Mouse (Mus musculus): Measurements from ENCODE around the gene Cbr4. TPM values are rescaled to one million over a fixed set of nuclear protein-coding genes. Genes with fewer than 3 reads are reported as not detected.

Gene Cbr4
- total and polyA plus RNA-seq, 3 experiments = 37.0 to 59.1 (median 40.2) TPM

DNA sequence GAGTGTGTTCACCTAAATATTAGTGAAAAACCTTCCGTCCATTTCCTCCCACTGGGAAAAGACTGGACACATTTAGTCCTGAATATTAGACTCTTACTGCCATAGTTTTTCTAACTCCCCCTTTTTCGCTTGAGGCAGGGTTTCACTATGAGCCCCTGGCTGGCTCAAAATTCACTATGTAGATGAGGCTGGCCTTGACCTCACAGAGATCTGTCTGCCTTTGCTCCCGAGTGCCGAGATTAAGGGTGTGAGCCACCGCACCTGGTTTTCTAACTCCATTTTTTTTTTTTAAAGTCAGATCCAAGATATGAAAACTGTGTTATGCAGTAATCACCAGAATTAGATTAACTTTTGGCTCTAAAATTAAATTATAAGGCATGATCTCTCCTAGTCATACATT lies 45.3 kb downstream of the Cbr4 start:
- DNase-seq (ENCODE audit: extremely low read depth) = no peak
- TF ChIP-seq ZMIZ1 (IDR thresholded peaks at IDR 0.05; ENCODE audit: low read depth, low read length) (no peak), TCF12 (IDR thresholded peaks at IDR 0.05; ENCODE audit: low read depth, low read length) (no peak), JUND (conservative IDR thresholded peaks at IDR 0.05; ENCODE audit: low read depth, low read length) (no peak), GABPA (IDR thresholded peaks at IDR 0.05; ENCODE audit: insufficient replicate concordance, low read depth, low read length) (no peak), KAT2A (IDR thresholded peaks at IDR 0.05; ENCODE audit: insufficient replicate concordance, low read length) (no peak), POLR2A (IDR thresholded peaks at IDR 0.05; ENCODE audit: low read depth, low read length) (no peak), EP300 (IDR thresholded peaks at IDR 0.05; ENCODE audit: low read length) (no peak), NRF1 (IDR thresholded peaks at IDR 0.05; ENCODE audit: low read depth, low read length) (no peak), MAZ (IDR thresholded peaks at IDR 0.05; ENCODE audit: low read depth, low read length) (no peak), ELF1 (IDR thresholded peaks at IDR 0.05; ENCODE audit: low read depth, low read length) (no peak), IRF4 (IDR thresholded peaks at IDR 0.05; ENCODE audit: low read depth, low read length) (no peak), USF1 (IDR thresholded peaks at IDR 0.05; ENCODE audit: low read depth, low read length) (no peak), CHD2 (IDR thresholded peaks at IDR 0.05; ENCODE audit: low read length) (no peak), CHD1 (IDR thresholded peaks at IDR 0.05; ENCODE audit: low read depth, low read length) (no peak), MAFK (IDR thresholded peaks at IDR 0.05; ENCODE audit: insufficient replicate concordance, low read length) (no peak), ZC3H11A (IDR thresholded peaks at IDR 0.05; ENCODE audit: low read depth, low read length) (no peak), ZKSCAN1 (IDR thresholded peaks at IDR 0.05; ENCODE audit: borderline replicate concordance, low read depth, low read length) (no peak), ETS1 (conservative IDR thresholded peaks at IDR 0.05; ENCODE audit: low read depth, low read length) (no peak)
- H3K27me3 ChIP-seq (replicated peaks) = no peaks in the 10 kb centered on the region

DNA sequence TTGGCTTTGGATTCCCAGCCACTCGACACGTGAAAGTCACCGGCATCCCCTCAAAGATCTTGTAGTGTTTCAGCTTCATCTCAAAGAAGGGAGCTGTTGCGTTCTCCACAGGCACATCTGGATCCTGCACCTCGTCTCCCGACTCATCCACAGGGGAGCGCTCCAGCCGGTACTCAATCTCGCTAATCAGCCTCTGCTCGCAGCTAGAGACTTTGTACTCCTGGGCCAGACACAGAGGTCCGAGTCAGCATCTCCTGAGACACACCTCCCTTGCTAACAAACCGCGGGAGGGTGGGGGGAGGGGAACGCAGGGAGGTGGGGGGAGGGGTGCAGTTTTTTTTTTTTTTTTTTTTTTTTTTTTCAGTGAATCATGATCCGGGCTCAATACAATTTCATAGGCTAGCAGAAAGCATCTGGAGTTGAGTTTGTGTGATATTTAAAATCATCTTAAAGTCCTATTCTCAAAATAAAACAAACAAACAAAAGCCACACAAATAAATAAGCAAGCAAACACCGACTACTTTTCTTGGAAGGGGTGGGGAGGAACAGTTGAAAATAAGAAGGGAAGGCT lies 45.9 kb downstream of the Cbr4 start:
- H3K79me2 ChIP-seq (replicated peaks; ENCODE audit: control insufficient read depth, extremely low read depth, insufficient read depth, poor library complexity, severe bottlenecking) = no peaks in the 10 kb centered on the region
- H3K9me3 ChIP-seq (replicated peaks; ENCODE audit: low read length) = no peaks in the 10 kb centered on the region
- no peak overlapping the region for H3K27ac ChIP-seq (ENCODE audit: insufficient read depth, low read depth)
- no peak overlapping the region for H3K4me2 ChIP-seq (ENCODE audit: insufficient read depth, low read depth, poor library complexity, severe bottlenecking)
- no peak overlapping the region for H3K9ac ChIP-seq (ENCODE audit: insufficient read depth, low read depth)
- no peak for TF ChIP-seq E2F4 (IDR thresholded peaks at IDR 0.05; ENCODE audit: insufficient replicate concordance, low read depth, low read length)
- peak; percentile 56 for TF ChIP-seq ZNF384 (IDR thresholded peaks at IDR 0.05; ENCODE audit: low read depth, low read length)
- TF ChIP-seq CHD2 (IDR thresholded peaks at IDR 0.05; ENCODE audit: low read length) = peak; percentile 45; the same call in 1 of the 2 replicates
- H3K4me3 ChIP-seq (replicated peaks in 1 of 3; ENCODE audit: low read depth in 2 of 3, low read length in 2 of 3, poor library complexity in 1 of 3) = no peak overlapping the region
- peaks cover 3 to 39% of the 10 kb centered on the region in 2 experiments for H3K36me3 ChIP-seq (replicated peaks in 1 of 2; ENCODE audit: control insufficient read depth in 1 of 2, insufficient read depth in 1 of 2, low read length in 1 of 2)
- H3K27me3 ChIP-seq (replicated peaks) = no peaks in the 10 kb centered on the region
- in situ Hi-C loops (cut with MboI; ENCODE audit: low pct_ligation_motif_present, low pct_unique_long_range_greater_than_20kb, low sequenced_read_pairs) (loop anchor here (10.0 kb wide), 1 partner anchor 161 kb away; no protein-coding TSS in a partner anchor), dilution Hi-C loops (cut with MboI; ENCODE audit: extremely low pct_ligation_motif_present, extremely low pct_unique_long_range_greater_than_20kb, low sequenced_read_pairs) (no loop called here)
- 0 out of 4 replicates have a peak, but pooled peaks cover 0 to 9% of the 10 kb centered on the region in 2 experiments for H3K4me1 ChIP-seq (ENCODE audit: control insufficient read depth in 1 of 2, insufficient read depth in 2 of 2)
- no peak for DNase-seq (ENCODE audit: extremely low read depth)

More for the DNA sequence above, 45.3 kb downstream of the Cbr4 start:
- H3K27ac ChIP-seq (ENCODE audit: insufficient read depth, low read depth) = no peak overlapping the region
- no peaks in the 10 kb centered on the region for H3K79me2 ChIP-seq (replicated peaks; ENCODE audit: control insufficient read depth, extremely low read depth, insufficient read depth, poor library complexity, severe bottlenecking)
- dilution Hi-C loops (cut with MboI; ENCODE audit: extremely low pct_ligation_motif_present, extremely low pct_unique_long_range_greater_than_20kb, low sequenced_read_pairs) = no loop called here
- H3K4me1 ChIP-seq (ENCODE audit: control insufficient read depth in 1 of 2, insufficient read depth in 2 of 2) = 0 out of 4 replicates have a peak, but pooled peaks cover 0 to 9% of the 10 kb centered on the region in 2 experiments
- no peak overlapping the region for H3K9ac ChIP-seq (ENCODE audit: insufficient read depth, low read depth)
- H3K9me3 ChIP-seq (replicated peaks; ENCODE audit: low read length) = no peaks in the 10 kb centered on the region
- in situ Hi-C loops (cut with MboI; ENCODE audit: low pct_ligation_motif_present, low pct_unique_long_range_greater_than_20kb, low sequenced_read_pairs) = loop anchor here (10.0 kb wide), 1 partner anchor 162 kb away; no protein-coding TSS in a partner anchor
- H3K4me3 ChIP-seq (replicated peaks in 1 of 3; ENCODE audit: low read depth in 2 of 3, low read length in 2 of 3, poor library complexity in 1 of 3) = no peak overlapping the region
- H3K36me3 ChIP-seq (replicated peaks in 1 of 2; ENCODE audit: control insufficient read depth in 1 of 2, insufficient read depth in 1 of 2, low read length in 1 of 2) = peaks cover 3 to 37% of the 10 kb centered on the region in 2 experiments
- no peak overlapping the region for H3K4me2 ChIP-seq (ENCODE audit: insufficient read depth, low read depth, poor library complexity, severe bottlenecking)

All from CH12.LX (cell line).